Mouse (Mus musculus) mouse trophoblast stem cell (cell line): ENCODE results near the gene Snrnp70.
"Not testable (repeated sequence)": the region's sequence is repeated elsewhere in the genome, so short reads cannot be mapped to it uniquely, and the experiment has no call there.

ENCODE experiments used
- in situ Hi-C, 2 experiments: fragments of 300-500 bp; cut with MseI, MboI; formaldehyde crosslinking; loops; 2 replicates in 1 of 2; 3 replicates in 1 of 2; pipeline ENCODE4 v1.15.1; 2025

Snrnp70 gene

GRCm38 (mm10) chr7:45409497-45410163, 14.1 kb upstream of the Snrnp70 start:
- in situ Hi-C loops: loop anchor here in 1 of 2 experiments (5.0 kb wide), 1 partner anchor 38 kb away; no protein-coding TSS in a partner anchor

GRCm38 (mm10) chr7:45408949-45409348, 13.4 kb upstream of the Snrnp70 start:
- in situ Hi-C loops: loop anchor here in 1 of 2 experiments (5.0 kb wide), 1 partner anchor 38 kb away; no protein-coding TSS in a partner anchor

- in situ Hi-C loops: loop anchor here in 1 of 2 experiments (5.0 kb wide), 1 partner anchor 39 kb away; no protein-coding TSS in a partner anchor
Measured at GRCm38 (mm10) chr7:45408351-45408750, 12.8 kb upstream of the Snrnp70 start.

GRCm38 (mm10) chr7:45407836-45408235, 12.3 kb upstream of the Snrnp70 start:
- in situ Hi-C loops: loop anchor here in 1 of 2 experiments (5.0 kb wide), 1 partner anchor 39 kb away; no protein-coding TSS in a partner anchor

- in situ Hi-C loops: loop anchor here in 1 of 2 experiments (5.0 kb wide), 1 partner anchor 41 kb away; no protein-coding TSS in a partner anchor
Measured at GRCm38 (mm10) chr7:45406157-45407156, 10.9 kb upstream of the Snrnp70 start.

- in situ Hi-C loops: loop anchor here in 1 of 2 experiments (5.0 kb wide), 1 partner anchor 42 kb away; no protein-coding TSS in a partner anchor
Measured at GRCm38 (mm10) chr7:45405091-45406075, 9.8 kb upstream of the Snrnp70 start, which contains the start of gene Kcna7. Gene Kcna7, plus strand, starts transcription at chr7:45405653.

GRCm38 (mm10) chr7:45403532-45404261, 8.2 kb upstream of the Snrnp70 start:
- in situ Hi-C loops: no loop called here

- in situ Hi-C loops: no loop called here
Measured at GRCm38 (mm10) chr7:45401521-45402085, 6.1 kb upstream of the Snrnp70 start.

GRCm38 (mm10) chr7:45396787-45397186, 1.2 kb upstream of the Snrnp70 start:
- in situ Hi-C loops: no loop called here

GRCm38 (mm10) chr7:45396337-45396775, 814 bp upstream of the Snrnp70 start:
- in situ Hi-C loops: not testable (repeated sequence)

GRCm38 (mm10) chr7:45395129-45395541, 407 bp downstream of the Snrnp70 start:
- in situ Hi-C loops: no loop called here

GRCm38 (mm10) chr7:45386077-45386476, 9.5 kb downstream of the Snrnp70 start:
- in situ Hi-C loops: no loop called here

- in situ Hi-C loops: no loop called here
Measured at GRCm38 (mm10) chr7:45376057-45376456, 19.5 kb downstream of the Snrnp70 start.

GRCm38 (mm10) chr7:45374620-45375019, 20.9 kb downstream of the Snrnp70 start:
- in situ Hi-C loops: no loop called here

- in situ Hi-C loops: no loop called here
Measured at GRCm38 (mm10) chr7:45372371-45372770, 23.2 kb downstream of the Snrnp70 start.

- in situ Hi-C loops: no loop called here
Measured at GRCm38 (mm10) chr7:45370475-45371311, 24.8 kb downstream of the Snrnp70 start, which contains the start of gene Lin7b. Gene Lin7b, minus strand, starts transcription at chr7:45370583.

GRCm38 (mm10) chr7:45369836-45370474, 25.6 kb downstream of the Snrnp70 start:
- in situ Hi-C loops: no loop called here
